Mouse (Mus musculus) liver, postnatal 0 days (tissue): ENCODE data around the gene Fam186a.
"Not testable (repeated sequence)": the region's sequence is repeated elsewhere in the genome, so short reads cannot be mapped to it uniquely, and the experiment has no call there.

ENCODE experiments used
- CTCF ChIP-seq: sonication (generic); IDR thresholded peaks from 2 replicates; pipeline ENCODE4 v1.5.1; 2016; ENCODE audit warnings: antibody characterized with exemption, low read depth
- EP300 ChIP-seq: IDR thresholded peaks from 2 replicates; pipeline ENCODE4 v1.6.1; 2016; ENCODE audit warnings: antibody characterized with exemption, low read depth, mild to moderate bottlenecking

DNA sequence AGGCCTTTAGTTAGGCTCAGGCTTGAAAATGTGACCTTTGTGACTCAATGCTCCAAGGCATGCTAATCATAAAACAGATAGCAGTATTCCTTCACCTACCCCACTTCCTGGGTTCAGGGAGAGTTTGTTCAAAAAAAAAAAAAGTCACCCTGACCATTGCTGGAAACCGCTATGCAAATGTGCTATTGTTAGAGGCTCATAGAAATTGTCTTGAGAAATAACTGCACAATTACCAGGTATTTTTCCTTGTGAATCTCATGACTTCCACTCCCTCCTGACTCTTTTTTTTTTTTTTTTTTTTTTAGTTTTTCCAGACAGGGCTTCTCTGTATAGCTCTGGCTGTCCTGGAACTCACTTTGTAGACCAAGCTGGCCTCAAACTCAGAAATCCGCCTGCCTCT lies 79.7 kb downstream of the Fam186a start:
- TF ChIP-seq CTCF, EP300: not testable (repeated sequence)
